Comparison of ENCODE assay signal across 25 mouse cellular contexts in genomic region chr13:90960591-90960990, GRCm38 (mm10). TPM values are rescaled to one million over a fixed set of nuclear protein-coding genes. Genes with fewer than 3 reads are reported as not detected.
DNase-seq lines count a peak whose midpoint lies in the region; ATAC-seq and TF ChIP-seq lines count a peak whose summit lies in the region.
"Had no signal": no experiment of that assay in that cellular context is flagged by ENCODE, and none has a peak within 500 bp of the region (broad histone marks: within the 10 kb centered on the region; RNA-seq: fewer than 3 reads in every experiment).

No protein-coding gene starts in this region.

- H3K9ac ChIP-seq in forebrain, embryonic 12.5 days = no peak overlapping the region
- H3K9ac ChIP-seq in forebrain, postnatal 0 days = no peak overlapping the region
- H3K9ac ChIP-seq in hindbrain, embryonic 16.5 days (ENCODE audit: low read depth, low read length) = no peak overlapping the region
- no peak overlapping the region for H3K9ac ChIP-seq in hindbrain, postnatal 0 days (replicated peaks; ENCODE audit: low read length)
- no peak overlapping the region for H3K9ac ChIP-seq in midbrain, embryonic 12.5 days (replicated peaks)
- no peak overlapping the region for H3K9ac ChIP-seq in midbrain, postnatal 0 days (replicated peaks; ENCODE audit: low read length, poor library complexity, severe bottlenecking)
- H3K9ac ChIP-seq in midbrain, embryonic 14.5 days (replicated peaks; ENCODE audit: low read length) = no peak overlapping the region
- H3K9ac ChIP-seq: embryonic facial prominence, embryonic 13.5 days; embryonic facial prominence, embryonic 15.5 days had no signal

- H3K36me3 ChIP-seq in forebrain, embryonic 12.5 days (replicated peaks) = no peaks in the 10 kb centered on the region
- H3K36me3 ChIP-seq in forebrain, postnatal 0 days (ENCODE audit: insufficient read depth) = no peaks in the 10 kb centered on the region
- no peaks in the 10 kb centered on the region for H3K36me3 ChIP-seq in hindbrain, embryonic 16.5 days (ENCODE audit: control insufficient read depth, insufficient read depth, low read length)
- H3K36me3 ChIP-seq in hindbrain, postnatal 0 days (ENCODE audit: insufficient read depth, low read length) = no peaks in the 10 kb centered on the region
- H3K36me3 ChIP-seq in midbrain, embryonic 12.5 days = no peaks in the 10 kb centered on the region
- no peaks in the 10 kb centered on the region for H3K36me3 ChIP-seq in midbrain, postnatal 0 days (ENCODE audit: insufficient read depth, low read length)
- no peaks in the 10 kb centered on the region for H3K36me3 ChIP-seq in midbrain, embryonic 14.5 days (ENCODE audit: control insufficient read depth, insufficient read depth, low read length)
- H3K36me3 ChIP-seq in midbrain, embryonic 10.5 days = no peaks in the 10 kb centered on the region
- H3K36me3 ChIP-seq: embryonic facial prominence, embryonic 13.5 days; embryonic facial prominence, embryonic 15.5 days had no signal

- peaks cover 20% of the 10 kb centered on the region for H3K4me1 ChIP-seq in forebrain, embryonic 12.5 days
- H3K4me1 ChIP-seq in forebrain, postnatal 0 days (ENCODE audit: insufficient read depth) = no peaks in the 10 kb centered on the region
- H3K4me1 ChIP-seq in hindbrain, embryonic 16.5 days (ENCODE audit: control insufficient read depth, insufficient read depth, low read depth, low read length) = no peaks in the 10 kb centered on the region
- H3K4me1 ChIP-seq in hindbrain, postnatal 0 days (ENCODE audit: insufficient read depth, low read length) = no peaks in the 10 kb centered on the region
- H3K4me1 ChIP-seq in midbrain, embryonic 12.5 days = peaks cover 16% of the 10 kb centered on the region
- no peaks in the 10 kb centered on the region for H3K4me1 ChIP-seq in midbrain, postnatal 0 days (ENCODE audit: insufficient read depth, low read length)
- H3K4me1 ChIP-seq in midbrain, embryonic 14.5 days (ENCODE audit: control insufficient read depth, insufficient read depth, low read length) = peaks cover 5% of the 10 kb centered on the region; the same call in 1 of the 2 replicates
- H3K4me1 ChIP-seq in midbrain, embryonic 10.5 days = peaks cover 21% of the 10 kb centered on the region
- H3K4me1 ChIP-seq: embryonic facial prominence, embryonic 15.5 days had no signal

- H3K4me3 ChIP-seq in forebrain, embryonic 12.5 days (replicated peaks) = no peak overlapping the region
- no peak overlapping the region for H3K4me3 ChIP-seq in forebrain, postnatal 0 days (ENCODE audit: low read depth, low read length)
- no peak overlapping the region for H3K4me3 ChIP-seq in hindbrain, embryonic 16.5 days (ENCODE audit: low read length)
- no peak overlapping the region for H3K4me3 ChIP-seq in hindbrain, postnatal 0 days (ENCODE audit: low read length)
- no peak overlapping the region for H3K4me3 ChIP-seq in midbrain, embryonic 12.5 days
- H3K4me3 ChIP-seq in midbrain, postnatal 0 days (ENCODE audit: low read depth, low read length) = no peak overlapping the region
- no peak overlapping the region for H3K4me3 ChIP-seq in midbrain, embryonic 14.5 days (replicated peaks; ENCODE audit: low read depth, low read length)
- H3K4me3 ChIP-seq in midbrain, embryonic 10.5 days = no peak overlapping the region
- H3K4me3 ChIP-seq: embryonic facial prominence, embryonic 13.5 days; embryonic facial prominence, embryonic 15.5 days; erythroblast, embryonic 14.5 days had no signal

- H3K9me3 ChIP-seq in forebrain, embryonic 12.5 days = no peaks in the 10 kb centered on the region
- H3K9me3 ChIP-seq in forebrain, postnatal 0 days (ENCODE audit: low read length) = no peaks in the 10 kb centered on the region; the same call in 1 of the 2 replicates
- H3K9me3 ChIP-seq in hindbrain, embryonic 16.5 days (ENCODE audit: control insufficient read depth, low read length) = no peaks in the 10 kb centered on the region
- H3K9me3 ChIP-seq in hindbrain, postnatal 0 days (ENCODE audit: low read length) = 0 out of 2 replicates have a peak, but pooled peaks cover 2% of the 10 kb centered on the region
- H3K9me3 ChIP-seq in midbrain, embryonic 12.5 days = no peaks in the 10 kb centered on the region; the same call in 1 of the 2 replicates
- H3K9me3 ChIP-seq in midbrain, postnatal 0 days (ENCODE audit: low read length) = no peaks in the 10 kb centered on the region
- H3K9me3 ChIP-seq in midbrain, embryonic 14.5 days (ENCODE audit: control insufficient read depth, low read length) = peaks cover 4% of the 10 kb centered on the region; the same call in 1 of the 2 replicates
- no peaks in the 10 kb centered on the region for H3K9me3 ChIP-seq in midbrain, embryonic 10.5 days (replicated peaks)
- H3K9me3 ChIP-seq: embryonic facial prominence, embryonic 15.5 days had no signal

- no peak for DNase-seq in forebrain, postnatal 0 days
- DNase-seq in hindbrain, postnatal 0 days (ENCODE audit: low spot score) = no peak
- no peak for DNase-seq in midbrain, postnatal 0 days (ENCODE audit: low spot score)
- no peak for DNase-seq in midbrain, embryonic 14.5 days
- no peak for DNase-seq in midbrain, embryonic 10.5 days (ENCODE audit: low spot score)
- DNase-seq: adrenal gland, adult 2 months; adrenal gland, postnatal 10 days; adrenal gland, postnatal 25 days; cerebellum, adult 11 months; cerebellum, adult 18-20 months; cerebellum, adult 8-10 months; cerebellum, adult 9-11 months; cerebellum, postnatal 14 days; cerebellum, postnatal 36 days; embryo, embryonic 11 days had no signal

- WGBS in forebrain, embryonic 12.5 days = 66% methylated on average over 8 of the region's 8 CpGs
- WGBS in forebrain, postnatal 0 days = 60% methylated on average over 8 of the region's 8 CpGs
- WGBS in hindbrain, embryonic 16.5 days = 54% methylated on average over 8 of the region's 8 CpGs
- 53% methylated on average over 8 of the region's 8 CpGs for WGBS in hindbrain, postnatal 0 days
- WGBS in midbrain, embryonic 12.5 days = 46% methylated on average over 8 of the region's 8 CpGs
- 33% methylated on average over 8 of the region's 8 CpGs for WGBS in midbrain, postnatal 0 days
- 25% methylated on average over 8 of the region's 8 CpGs for WGBS in midbrain, embryonic 14.5 days
- 80% methylated on average over 8 of the region's 8 CpGs for WGBS in midbrain, embryonic 10.5 days

- 0 out of 2 replicates have a peak, but pooled peaks have one; percentile 37 for ATAC-seq in forebrain, embryonic 12.5 days (ENCODE audit: low FRiP score)
- ATAC-seq in forebrain, postnatal 0 days = no peak
- ATAC-seq in hindbrain, embryonic 16.5 days = peak; percentile 46; the same call in 1 of the 2 replicates
- no peak for ATAC-seq in hindbrain, postnatal 0 days
- peak; percentile 64; the same call in 1 of the 2 replicates for ATAC-seq in midbrain, embryonic 12.5 days (ENCODE audit: low FRiP score, low read depth)
- ATAC-seq in midbrain, postnatal 0 days (ENCODE audit: low FRiP score) = no peak
- ATAC-seq in midbrain, embryonic 14.5 days (ENCODE audit: low FRiP score, low TSS enrichment) = 0 out of 2 replicates have a peak, but pooled peaks have one; percentile 51
- ATAC-seq: forebrain, embryonic 14.5 days had no signal

- no peak for TF ChIP-seq CTCF in forebrain, postnatal 0 days (IDR thresholded peaks at IDR 0.05; ENCODE audit: low read depth)
- TF ChIP-seq CTCF in hindbrain, postnatal 0 days (IDR thresholded peaks at IDR 0.05; ENCODE audit: low read depth) = no peak
- TF ChIP-seq CTCF in midbrain, postnatal 0 days (IDR thresholded peaks at IDR 0.05) = no peak

- H3K27me3 ChIP-seq in forebrain, embryonic 12.5 days = no peaks in the 10 kb centered on the region
- H3K27me3 ChIP-seq in forebrain, postnatal 0 days (ENCODE audit: insufficient read depth, low read length) = no peaks in the 10 kb centered on the region
- H3K27me3 ChIP-seq in hindbrain, embryonic 16.5 days (replicated peaks; ENCODE audit: control insufficient read depth, insufficient read depth, low read length) = no peaks in the 10 kb centered on the region
- H3K27me3 ChIP-seq in hindbrain, postnatal 0 days (ENCODE audit: insufficient read depth, low read length) = no peaks in the 10 kb centered on the region
- H3K27me3 ChIP-seq in midbrain, embryonic 12.5 days = no peaks in the 10 kb centered on the region
- H3K27me3 ChIP-seq in midbrain, postnatal 0 days (ENCODE audit: insufficient read depth, low read length) = no peaks in the 10 kb centered on the region
- H3K27me3 ChIP-seq in midbrain, embryonic 14.5 days (ENCODE audit: control insufficient read depth, insufficient read depth, low read length) = no peaks in the 10 kb centered on the region
- no peaks in the 10 kb centered on the region for H3K27me3 ChIP-seq in midbrain, embryonic 10.5 days (ENCODE audit: low read depth, poor library complexity, severe bottlenecking)
- H3K27me3 ChIP-seq: embryonic facial prominence, embryonic 13.5 days; embryonic facial prominence, embryonic 15.5 days had no signal

- no peak overlapping the region for H3K27ac ChIP-seq in forebrain, embryonic 12.5 days
- H3K27ac ChIP-seq in forebrain, postnatal 0 days (ENCODE audit: low read depth, low read length) = no peak overlapping the region
- no peak overlapping the region for H3K27ac ChIP-seq in hindbrain, embryonic 16.5 days (ENCODE audit: low read depth, low read length)
- no peak overlapping the region for H3K27ac ChIP-seq in hindbrain, postnatal 0 days
- H3K27ac ChIP-seq in midbrain, embryonic 12.5 days (replicated peaks) = no peak overlapping the region
- no peak overlapping the region for H3K27ac ChIP-seq in midbrain, postnatal 0 days (ENCODE audit: low read depth, low read length)
- H3K27ac ChIP-seq in midbrain, embryonic 14.5 days (replicated peaks; ENCODE audit: low read depth, low read length) = no peak overlapping the region
- no peak overlapping the region for H3K27ac ChIP-seq in midbrain, embryonic 10.5 days (replicated peaks)
- H3K27ac ChIP-seq: embryonic facial prominence, embryonic 13.5 days; embryonic facial prominence, embryonic 15.5 days had no signal

- no peak overlapping the region for H3K4me2 ChIP-seq in forebrain, embryonic 12.5 days
- no peak overlapping the region for H3K4me2 ChIP-seq in forebrain, postnatal 0 days (ENCODE audit: low read depth)
- no peak overlapping the region for H3K4me2 ChIP-seq in hindbrain, embryonic 16.5 days (ENCODE audit: low read length)
- no peak overlapping the region for H3K4me2 ChIP-seq in hindbrain, postnatal 0 days (ENCODE audit: low read depth, low read length)
- no peak overlapping the region for H3K4me2 ChIP-seq in midbrain, embryonic 12.5 days (replicated peaks)
- H3K4me2 ChIP-seq in midbrain, postnatal 0 days (ENCODE audit: low read depth, low read length, poor library complexity, severe bottlenecking) = no peak overlapping the region
- H3K4me2 ChIP-seq in midbrain, embryonic 14.5 days (ENCODE audit: low read length) = no peak overlapping the region
- H3K4me2 ChIP-seq: embryonic facial prominence, embryonic 13.5 days; embryonic facial prominence, embryonic 15.5 days had no signal

RNA-seq across cellular contexts. Expression of gene Rps23, which starts 37.8 kb away (rescaled TPM):
- 198 and 203 TPM in 2 replicates for polyA plus RNA-seq in forebrain, embryonic 12.5 days (2016; fragmentation: Nextera tagmentation; extraction: Ambion mirVana)
- total RNA-seq in forebrain, postnatal 0 days (2014; rRNA removed) = 493 and 1,038 TPM in 2 replicates
- polyA plus RNA-seq in forebrain, postnatal 0 days (2015; fragmentation: Nextera tagmentation; extraction: Ambion mirVana) = 145 and 199 TPM in 2 replicates
- polyA plus RNA-seq in hindbrain, embryonic 16.5 days (2015; fragmentation: Nextera tagmentation; extraction: Ambion mirVana) = 78.4 and 85.6 TPM in 2 replicates
- 133 and 170 TPM in 2 replicates for total RNA-seq in hindbrain, postnatal 0 days (2014; rRNA removed)
- polyA plus RNA-seq in hindbrain, postnatal 0 days (2015; fragmentation: Nextera tagmentation; extraction: Ambion mirVana) = 146 and 154 TPM in 2 replicates
- polyA plus RNA-seq in midbrain, embryonic 12.5 days (2016; fragmentation: Nextera tagmentation; extraction: Ambion mirVana) = 168 and 207 TPM in 2 replicates
- total RNA-seq in midbrain, postnatal 0 days (2014; rRNA removed) = 183 and 260 TPM in 2 replicates
- polyA plus RNA-seq in midbrain, postnatal 0 days (2015; fragmentation: Nextera tagmentation; extraction: Ambion mirVana) = 111 and 140 TPM in 2 replicates
- 160 TPM in 2 replicates for polyA plus RNA-seq in midbrain, embryonic 14.5 days (2014; fragmentation: Nextera tagmentation; extraction: Ambion mirVana)
- 160 and 190 TPM in 2 replicates for polyA plus RNA-seq in midbrain, embryonic 10.5 days (2016; fragmentation: Nextera tagmentation; extraction: Ambion mirVana)

RNA-seq across cellular contexts. Expression of gene Atp6ap1l, which starts 55.4 kb away (rescaled TPM):
- polyA plus RNA-seq in forebrain, embryonic 12.5 days (2016; fragmentation: Nextera tagmentation; extraction: Ambion mirVana) = 0.87 and 1.2 TPM in 2 replicates
- 7.5 and 8.2 TPM in 2 replicates for total RNA-seq in forebrain, postnatal 0 days (2014; rRNA removed)
- polyA plus RNA-seq in forebrain, postnatal 0 days (2015; fragmentation: Nextera tagmentation; extraction: Ambion mirVana) = 7.4 and 10.0 TPM in 2 replicates
- 0.21 and 0.59 TPM in 2 replicates for polyA plus RNA-seq in hindbrain, embryonic 16.5 days (2015; fragmentation: Nextera tagmentation; extraction: Ambion mirVana)
- total RNA-seq in hindbrain, postnatal 0 days (2014; rRNA removed) = 0.21 TPM in 1 of 2 replicates, not detected in the other
- polyA plus RNA-seq in hindbrain, postnatal 0 days (2015; fragmentation: Nextera tagmentation; extraction: Ambion mirVana) = 0.86 and 0.87 TPM in 2 replicates
- polyA plus RNA-seq in midbrain, embryonic 12.5 days (2016; fragmentation: Nextera tagmentation; extraction: Ambion mirVana) = not detected in 2 replicates
- 0.38 and 0.90 TPM in 2 replicates for total RNA-seq in midbrain, postnatal 0 days (2014; rRNA removed)
- 0.72 and 0.76 TPM in 2 replicates for polyA plus RNA-seq in midbrain, postnatal 0 days (2015; fragmentation: Nextera tagmentation; extraction: Ambion mirVana)
- polyA plus RNA-seq in midbrain, embryonic 14.5 days (2014; fragmentation: Nextera tagmentation; extraction: Ambion mirVana) = 0.62 and 0.91 TPM in 2 replicates
- not detected in 2 replicates for polyA plus RNA-seq in midbrain, embryonic 10.5 days (2016; fragmentation: Nextera tagmentation; extraction: Ambion mirVana)
- total RNA-seq: adrenal gland, adult 2 months; adrenal gland, postnatal 25 days; common myeloid progenitor, adult 5-6 weeks; MEL had no signal
- polyA plus RNA-seq: adrenal gland, adult 2 months; C2C12; embryonic facial prominence, embryonic 13.5 days; erythroblast, embryonic 14.5 days had no signal

Comparison
In these comparisons a context has a peak if more than half of its experiments do, and no peak if none do; other contexts are left out.
1. ATAC-seq: peak in forebrain, embryonic 12.5 days (single experiment), hindbrain, embryonic 16.5 days (single experiment), midbrain, embryonic 12.5 days (single experiment) and midbrain, embryonic 14.5 days (single experiment); none in forebrain, postnatal 0 days (single experiment), hindbrain, postnatal 0 days (single experiment) and midbrain, postnatal 0 days (single experiment).